Mouse (Mus musculus) hindbrain, embryonic 16.5 days (tissue): Measurements from ENCODE around the gene Plvap. TPM values are rescaled to one million over a fixed set of nuclear protein-coding genes. Genes with fewer than 3 reads are reported as not detected.
"Not testable (repeated sequence)": the region's sequence is repeated elsewhere in the genome, so short reads cannot be mapped to it uniquely, and the experiment has no call there.

Source experiments
- ATAC-seq: fragments of 200-750 bp; cut with Nextera tagmentation; 2 replicates; pipeline ENCODE4 v1.8.0; 2017; ENCODE audit warnings: moderate TSS enrichment, moderate library complexity
- H3K27ac ChIP-seq: fragments of 300-500 bp; sonication (generic); 2 replicates; pipeline ENCODE4 v1.5.1; 2014; ENCODE audit warnings: low read depth, mild to moderate bottlenecking, control low read depth, low read length, moderate library complexity
- H3K27me3 ChIP-seq: fragments of 300-500 bp; sonication (generic); replicated peaks from 2 replicates; pipeline ENCODE4 v1.6.1; 2014; ENCODE audit warnings: low read length; ENCODE audit not compliant: control insufficient read depth, insufficient read depth
- H3K36me3 ChIP-seq: fragments of 300-500 bp; sonication (generic); 2 replicates; pipeline ENCODE4 v1.6.1; 2014; ENCODE audit warnings: mild to moderate bottlenecking, low read length, moderate library complexity, mixed read lengths; ENCODE audit not compliant: control insufficient read depth, insufficient read depth
- H3K4me1 ChIP-seq: fragments of 300-500 bp; sonication (generic); 2 replicates; pipeline ENCODE4 v1.6.1; 2014; ENCODE audit warnings: low read depth, low read length; ENCODE audit not compliant: control insufficient read depth, insufficient read depth
- H3K4me2 ChIP-seq: fragments of 300-500 bp; sonication (generic); 2 replicates; pipeline ENCODE4 v1.6.1; 2014; ENCODE audit warnings: mild to moderate bottlenecking, low read length, control low read depth, moderate library complexity
- H3K4me3 ChIP-seq: fragments of 300-500 bp; sonication (generic); 2 replicates; pipeline ENCODE4 v1.5.1; 2014; ENCODE audit warnings: mild to moderate bottlenecking, low read length, control low read depth, moderate library complexity
- H3K9ac ChIP-seq: fragments of 300-500 bp; sonication (generic); 2 replicates; pipeline ENCODE4 v1.6.1; 2014; ENCODE audit warnings: low read depth, mild to moderate bottlenecking, control low read depth, low read length, moderate library complexity
- H3K9me3 ChIP-seq: fragments of 300-500 bp; sonication (generic); 2 replicates; pipeline ENCODE4 v1.6.1; 2014; ENCODE audit warnings: mild to moderate bottlenecking, low read length, moderate library complexity; ENCODE audit not compliant: control insufficient read depth
- WGBS: fragments of 180-500 bp; shearing (Covaris S2); extraction: QIAGEN DNeasy Blood & Tissue Kit; methylation state at CpG from one replicate; pipeline ENCODE4 v1.1.7; 2014; 5-methylcytosine and 5-hydroxymethylcytosine counted together
- polyA plus RNA-seq: library from polyadenylated mRNA; unstranded; fragments of >200 nt; fragmentation: Nextera tagmentation; extraction: Ambion mirVana; gene quantifications from 2 replicates; pipeline ENCODE4 v1.2.1, GENCODE M21; 2015

The Plvap gene
- polyA plus RNA-seq, 1 experiment from 2014 or later: 12.5 TPM

DNA sequence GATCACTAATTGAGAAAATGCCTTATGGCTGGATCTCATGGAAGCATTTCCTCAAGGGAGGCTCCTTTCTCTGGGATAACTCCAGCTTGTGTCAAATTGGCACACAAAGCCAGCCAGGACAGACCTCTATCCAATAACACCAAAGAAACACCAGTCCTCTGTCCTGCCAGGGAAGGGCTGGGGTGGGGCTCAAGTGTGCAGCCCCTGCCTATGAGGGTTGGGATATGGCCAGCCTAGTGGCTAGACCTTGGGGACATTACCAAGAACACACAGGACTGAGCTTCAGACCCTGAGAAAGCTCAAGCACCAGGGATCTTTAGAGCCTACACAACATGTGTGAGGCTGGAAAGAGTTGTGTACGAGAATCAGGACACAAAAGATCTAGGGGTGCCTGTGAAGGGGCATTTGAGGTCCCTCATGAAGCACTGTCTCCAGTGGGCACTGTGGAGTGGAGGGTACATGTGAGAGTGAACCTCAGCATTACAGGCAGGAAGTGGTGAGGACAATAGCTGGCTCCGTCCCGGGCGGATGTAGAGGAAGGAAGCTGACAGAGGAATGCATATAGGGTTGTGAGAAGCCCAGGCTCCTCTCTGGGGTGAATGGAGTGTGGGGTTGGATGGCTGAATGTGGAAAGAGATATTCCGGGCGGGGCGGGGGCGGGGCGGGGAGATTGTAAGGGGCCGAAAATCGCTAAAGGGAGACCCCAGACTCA lies 17.0 kb upstream of the Plvap start:
- no peak overlapping the region for H3K4me2 ChIP-seq
- H3K4me1 ChIP-seq: peaks cover 3% of the 10 kb centered on the region; the same call in 1 of the 2 replicates
- H3K9ac ChIP-seq: no peak overlapping the region
- H3K36me3 ChIP-seq: no peaks in the 10 kb centered on the region
- 83% methylated on average over 11 of the region's 11 CpGs for WGBS
- ATAC-seq: 0 out of 2 replicates have a peak, but pooled peaks have one; percentile 37
- no peaks in the 10 kb centered on the region for H3K9me3 ChIP-seq
- H3K27me3 ChIP-seq: peaks cover 25% of the 10 kb centered on the region
- no peak overlapping the region for H3K4me3 ChIP-seq
- peak overlapping the region; percentile 21; the same call in 1 of the 2 replicates for H3K27ac ChIP-seq

DNA sequence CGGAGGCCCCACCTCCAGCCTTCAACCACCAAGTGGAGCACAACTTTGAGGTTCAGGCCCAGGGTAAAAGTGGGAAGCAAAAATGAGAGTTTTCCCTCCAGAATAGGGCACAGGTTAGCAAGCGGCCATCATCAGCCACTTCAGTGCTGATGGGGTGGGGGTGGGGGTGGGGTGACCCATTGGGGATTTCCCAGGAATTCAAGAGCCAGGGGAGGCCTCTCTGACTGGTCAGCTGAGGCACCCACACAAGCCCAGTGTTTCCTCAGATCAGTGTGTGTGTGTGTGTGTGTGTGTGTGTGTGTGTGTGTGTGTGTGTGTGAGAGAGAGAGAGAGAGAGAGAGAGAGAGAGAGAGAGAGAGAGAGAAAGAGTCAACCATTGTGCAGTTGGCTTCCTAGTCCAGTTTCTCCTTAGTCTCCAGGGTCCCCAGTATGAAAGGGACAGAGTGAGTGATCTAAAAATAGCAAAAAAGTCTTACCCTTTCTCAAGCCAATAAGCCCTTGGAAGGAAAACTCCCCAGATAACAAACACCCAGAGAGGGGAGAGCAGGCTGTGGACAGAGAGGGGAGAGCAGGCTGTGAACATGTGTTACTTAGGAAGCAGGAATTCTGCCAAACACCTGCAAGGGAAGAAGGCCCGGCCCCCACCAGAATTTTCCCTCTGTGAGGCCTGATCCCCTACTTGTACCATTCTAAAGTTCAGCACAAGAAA lies 15.8 kb upstream of the Plvap start:
- H3K4me1 ChIP-seq: peaks cover 3% of the 10 kb centered on the region; the same call in 1 of the 2 replicates
- H3K4me2 ChIP-seq: no peak overlapping the region
- H3K9ac ChIP-seq: no peak overlapping the region
- no peaks in the 10 kb centered on the region for H3K36me3 ChIP-seq
- no peak for ATAC-seq
- H3K4me3 ChIP-seq: no peak overlapping the region
- H3K27me3 ChIP-seq: peaks cover 27% of the 10 kb centered on the region
- whole genome bisulfite sequencing: 45% methylated on average over 3 of the region's 3 CpGs
- no peaks in the 10 kb centered on the region for H3K9me3 ChIP-seq
- no peak overlapping the region for H3K27ac ChIP-seq

GRCm38 (mm10) chr8:71526272-71526671 lies 14.7 kb upstream of the Plvap start:
- H3K4me3 ChIP-seq: no peak overlapping the region
- H3K27ac ChIP-seq: no peak overlapping the region
- H3K4me2 ChIP-seq: no peak overlapping the region
- no peaks in the 10 kb centered on the region for H3K9me3 ChIP-seq
- H3K9ac ChIP-seq: no peak overlapping the region
- ATAC-seq: no peak
- no peaks in the 10 kb centered on the region for H3K36me3 ChIP-seq
- peaks cover 7% of the 10 kb centered on the region for H3K4me1 ChIP-seq
- WGBS: 11% methylated on average over 6 of the region's 6 CpGs
- H3K27me3 ChIP-seq: peaks cover 27% of the 10 kb centered on the region

DNA sequence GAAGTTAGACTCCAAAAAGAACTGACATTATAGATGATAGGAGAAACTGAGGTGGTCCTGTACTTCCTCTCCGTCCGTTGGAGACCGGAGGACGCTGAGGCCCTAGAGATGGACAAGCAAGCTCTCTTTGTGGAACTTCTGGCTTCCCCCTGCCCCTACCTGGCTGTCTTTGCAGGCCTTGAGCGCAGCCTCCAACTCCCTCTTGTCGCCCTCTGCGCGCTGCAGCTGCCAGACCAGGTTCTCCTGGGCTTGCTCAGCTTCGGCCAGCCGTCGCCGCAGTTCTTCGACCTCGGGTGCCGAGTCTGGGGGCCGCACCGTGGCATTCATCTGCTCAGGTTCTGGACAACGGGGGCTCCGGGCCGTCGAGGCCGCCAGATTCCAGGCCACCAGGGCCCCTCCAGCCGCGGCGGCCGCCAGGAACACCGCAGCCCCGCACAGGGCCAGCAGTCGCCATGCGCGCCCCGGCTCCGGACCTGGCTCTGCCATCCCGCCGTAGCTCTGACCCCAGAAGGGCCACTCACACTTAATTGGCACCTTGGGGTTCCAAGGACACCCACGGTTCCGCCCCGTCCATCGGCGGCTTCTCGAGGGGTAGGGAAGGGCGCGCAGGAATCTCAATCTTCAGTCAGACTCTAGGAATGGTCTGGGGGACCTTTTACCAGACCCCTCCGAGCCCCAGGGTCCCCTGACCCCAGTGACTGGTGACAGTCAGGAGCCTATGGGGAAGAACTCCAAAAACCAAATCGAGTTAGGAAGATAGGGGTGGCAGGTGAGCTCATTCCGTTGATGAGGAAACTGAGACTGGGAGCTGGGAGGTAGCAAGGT lies 13.9 kb upstream of the Plvap start, which contains the start of gene Ccdc194:
Gene Ccdc194 (minus strand): TSS at position 486 of the 825 bp plus-strand sequence.
- H3K27ac ChIP-seq: no peak within 1 kb of the TSS
- H3K9me3 ChIP-seq: no peaks in the 10 kb centered on the region
- no peak within 1 kb of the TSS; the same call in 1 of the 2 replicates for H3K4me3 ChIP-seq
- peak within 1 kb of the TSS; percentile 38 for H3K9ac ChIP-seq
- H3K36me3 ChIP-seq: no peaks in the 10 kb centered on the region
- H3K4me1 ChIP-seq: peaks cover 7% of the 10 kb centered on the region
- no peak for ATAC-seq
- peaks cover 27% of the 10 kb centered on the region for H3K27me3 ChIP-seq
- H3K4me2 ChIP-seq: peak within 1 kb of the TSS; percentile 12; the same call in 1 of the 2 replicates
- 11% methylated on average over 45 of the region's 46 CpGs for WGBS

- H3K4me2 ChIP-seq: peak overlapping the region; percentile 41
- WGBS: 3% methylated on average over 17 of the region's 17 CpGs
- no peak overlapping the region for H3K27ac ChIP-seq
- H3K4me3 ChIP-seq: no peak overlapping the region
- H3K27me3 ChIP-seq: peaks cover 21% of the 10 kb centered on the region
- peak; percentile 88 for ATAC-seq
- H3K9ac ChIP-seq: no peak overlapping the region; the same call in 1 of the 2 replicates
- no peaks in the 10 kb centered on the region for H3K36me3 ChIP-seq
- H3K4me1 ChIP-seq: peaks cover 5% of the 10 kb centered on the region
- H3K9me3 ChIP-seq: no peaks in the 10 kb centered on the region
These were observed 10.1 kb upstream of the Plvap start for GRCm38 (mm10) chr8:71521634-71522033.

DNA sequence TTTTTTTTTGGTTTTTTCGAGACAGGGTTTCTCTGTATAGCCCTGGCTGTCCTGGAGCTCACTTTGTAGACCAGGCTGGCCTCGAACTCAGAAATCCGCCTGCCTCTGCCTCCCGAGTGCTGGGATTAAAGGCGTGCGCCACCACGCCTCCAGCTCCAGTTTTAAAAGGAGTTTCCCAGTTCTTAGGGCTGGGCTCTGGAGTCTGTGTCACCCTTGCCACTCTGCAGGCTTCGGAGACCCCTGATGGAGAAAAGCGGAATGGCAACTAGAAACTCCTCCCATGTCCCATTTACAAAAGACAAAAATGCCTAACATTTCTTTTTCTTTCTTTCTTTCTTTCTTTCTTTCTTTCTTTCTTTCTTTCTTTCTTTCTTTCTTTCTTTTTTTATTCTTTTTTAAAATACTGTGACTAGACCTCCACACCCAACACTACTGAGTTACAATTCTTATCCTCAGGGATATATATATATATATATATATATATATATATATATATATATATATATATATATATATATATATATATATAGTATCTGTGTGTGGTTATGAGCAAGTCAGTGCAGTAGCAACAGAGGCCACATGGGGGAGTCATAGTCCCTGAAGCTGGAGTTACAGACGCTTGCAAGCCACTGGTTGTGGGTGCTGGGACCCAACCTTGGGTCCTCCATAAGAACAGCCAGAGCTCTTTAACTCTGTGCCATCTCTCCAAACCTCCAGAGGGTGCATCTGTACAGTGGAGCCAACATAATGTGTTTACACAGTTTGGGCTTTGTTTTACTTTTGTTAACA lies 7.7 kb upstream of the Plvap start:
- not testable (repeated sequence) for H3K27me3 ChIP-seq, H3K4me3 ChIP-seq, H3K27ac ChIP-seq, H3K36me3 ChIP-seq, H3K9ac ChIP-seq, H3K9me3 ChIP-seq, ATAC-seq, H3K4me2 ChIP-seq, H3K4me1 ChIP-seq
- WGBS: 38% methylated on average over 9 of the region's 10 CpGs

DNA sequence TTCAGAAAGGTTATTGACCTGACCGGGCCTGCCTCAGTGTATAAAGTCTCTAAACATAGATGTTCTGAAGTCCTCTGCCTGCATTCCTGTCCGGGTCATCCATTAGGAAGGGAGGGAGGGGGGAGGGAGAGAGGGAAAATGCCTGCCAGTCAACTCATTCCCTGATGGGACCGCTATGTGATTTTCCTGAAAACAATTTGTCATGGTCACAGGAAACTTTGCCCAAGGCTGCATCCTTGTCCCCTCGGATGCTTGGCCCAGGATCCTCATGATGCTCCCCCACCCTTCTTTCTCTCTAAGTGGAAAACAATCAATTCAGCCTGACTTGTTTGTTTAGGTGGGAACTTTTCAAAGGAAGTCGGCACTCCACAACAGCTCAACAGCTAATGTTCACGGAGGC lies 5.2 kb upstream of the Plvap start:
- no peak overlapping the region for H3K4me3 ChIP-seq
- no peak for ATAC-seq
- no peak overlapping the region for H3K9ac ChIP-seq
- no peak overlapping the region for H3K27ac ChIP-seq
- no peaks in the 10 kb centered on the region for H3K9me3 ChIP-seq
- no peak overlapping the region for H3K4me2 ChIP-seq
- no peaks in the 10 kb centered on the region for H3K27me3 ChIP-seq
- H3K4me1 ChIP-seq: peaks cover 5% of the 10 kb centered on the region
- WGBS: 9% methylated on average over 6 of the region's 6 CpGs
- no peaks in the 10 kb centered on the region for H3K36me3 ChIP-seq

- H3K4me3 ChIP-seq: no peak overlapping the region
- H3K9ac ChIP-seq: no peak overlapping the region
- no peak for ATAC-seq
- H3K27me3 ChIP-seq: no peaks in the 10 kb centered on the region; the same call in 1 of the 2 replicates
- no peak overlapping the region for H3K27ac ChIP-seq
- no peaks in the 10 kb centered on the region for H3K4me1 ChIP-seq
- 66% methylated on average over 5 of the region's 5 CpGs for WGBS
- no peak overlapping the region for H3K4me2 ChIP-seq
- no peaks in the 10 kb centered on the region for H3K9me3 ChIP-seq
- H3K36me3 ChIP-seq: no peaks in the 10 kb centered on the region
These were observed 3.5 kb upstream of the Plvap start for GRCm38 (mm10) chr8:71515043-71515442.
